Mouse (Mus musculus) erythroblast, embryonic 14.5 days (primary cell): ENCODE results near the gene Zfp180.

Experiments used
- GATA1 ChIP-seq: IDR thresholded peaks from 2 replicates; pipeline ENCODE4 v1.6.1; 2012; ENCODE audit warnings: low read length, inconsistent platforms, mixed read lengths
- TAL1 ChIP-seq: IDR thresholded peaks from 3 replicates; pipeline ENCODE4 v1.6.1; 2012; ENCODE audit warnings: low read length, inconsistent platforms, mixed read lengths

- TF ChIP-seq GATA1 (no peak), TAL1 (no peak)
These were observed 60.8 kb downstream of the Zfp180 start for GRCm38 (mm10) chr7:24142566-24142965.
